Mouse (Mus musculus) intestine, embryonic 15.5 days (tissue): ENCODE data around the gene Gnb5. TPM values are rescaled to one million over a fixed set of nuclear protein-coding genes. Genes with fewer than 3 reads are reported as not detected.
"Not testable (repeated sequence)": the region's sequence is repeated elsewhere in the genome, so short reads cannot be mapped to it uniquely, and the experiment has no call there.

Experiments
- ATAC-seq: fragments of 200-750 bp; cut with Nextera tagmentation; 2 replicates; pipeline ENCODE4 v1.8.0; 2017; ENCODE audit warnings: moderate TSS enrichment, moderate library complexity
- H3K27ac ChIP-seq: fragments of 300-500 bp; sonication (generic); 2 replicates; pipeline ENCODE4 v1.5.1; 2015; ENCODE audit warnings: mild to moderate bottlenecking, inconsistent platforms
- H3K27me3 ChIP-seq: fragments of 300-500 bp; sonication (generic); replicated peaks from 2 replicates; pipeline ENCODE4 v1.6.1; 2015; ENCODE audit warnings: inconsistent platforms
- H3K36me3 ChIP-seq: fragments of 300-500 bp; sonication (generic); 2 replicates; pipeline ENCODE4 v1.6.1; 2015; ENCODE audit warnings: inconsistent platforms
- H3K4me1 ChIP-seq: fragments of 300-500 bp; sonication (generic); replicated peaks from 2 replicates; pipeline ENCODE4 v1.6.1; 2015; ENCODE audit warnings: inconsistent platforms
- H3K4me2 ChIP-seq: fragments of 300-500 bp; sonication (generic); replicated peaks from 2 replicates; pipeline ENCODE4 v1.6.1; 2015; ENCODE audit warnings: mild to moderate bottlenecking, inconsistent platforms
- H3K4me3 ChIP-seq: fragments of 300-500 bp; sonication (generic); replicated peaks from 2 replicates; pipeline ENCODE4 v1.5.1; 2015; ENCODE audit warnings: inconsistent platforms
- H3K9ac ChIP-seq: fragments of 300-500 bp; sonication (generic); 2 replicates; pipeline ENCODE4 v1.6.1; 2015; ENCODE audit warnings: inconsistent platforms
- H3K9me3 ChIP-seq: fragments of 300-500 bp; sonication (generic); 2 replicates; pipeline ENCODE4 v1.6.1; 2016; ENCODE audit warnings: inconsistent platforms
- WGBS: fragments of 180-500 bp; shearing (Covaris S2); methylation state at CpG from one replicate; pipeline ENCODE4 v1.1.7; 2015; 5-methylcytosine and 5-hydroxymethylcytosine counted together
- polyA plus RNA-seq: library from polyadenylated mRNA; unstranded; fragments of >200 nt; fragmentation: Nextera tagmentation; extraction: Ambion mirVana; gene quantifications from 2 replicates; pipeline ENCODE4 v1.2.1, GENCODE M21; 2015

Gene Gnb5
- polyA plus RNA-seq, 1 experiment from 2014 or later, result 20.3 TPM

DNA sequence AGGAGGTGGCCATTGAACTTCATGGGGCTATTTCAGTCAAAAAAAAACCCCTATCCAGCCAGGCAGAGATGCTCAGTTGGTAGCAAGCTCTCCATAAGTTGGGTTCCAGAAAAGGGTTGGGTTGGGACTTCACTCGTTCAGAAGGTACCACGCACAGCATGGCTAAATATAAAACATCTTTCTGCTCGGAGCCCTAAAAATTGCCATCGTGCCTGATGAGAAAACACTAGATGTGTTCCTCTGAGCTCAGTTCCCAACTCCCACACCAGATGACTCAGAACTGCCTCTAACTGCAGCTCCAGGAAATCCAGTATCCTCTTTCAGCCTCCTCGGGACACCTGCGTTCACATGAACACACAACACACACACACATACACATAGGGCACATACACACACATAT is 31.9 kb downstream of the Gnb5 start:
- H3K4me2 ChIP-seq, result no peak overlapping the region
- H3K4me3 ChIP-seq, result no peak overlapping the region
- no peaks in the 10 kb centered on the region for H3K9me3 ChIP-seq
- ATAC-seq, result no peak
- H3K36me3 ChIP-seq, result no peaks in the 10 kb centered on the region
- 93% methylated on average over 6 of the region's 6 CpGs for WGBS
- H3K9ac ChIP-seq, result no peak overlapping the region
- no peaks in the 10 kb centered on the region for H3K4me1 ChIP-seq
- no peaks in the 10 kb centered on the region for H3K27me3 ChIP-seq
- H3K27ac ChIP-seq, result no peak overlapping the region

DNA sequence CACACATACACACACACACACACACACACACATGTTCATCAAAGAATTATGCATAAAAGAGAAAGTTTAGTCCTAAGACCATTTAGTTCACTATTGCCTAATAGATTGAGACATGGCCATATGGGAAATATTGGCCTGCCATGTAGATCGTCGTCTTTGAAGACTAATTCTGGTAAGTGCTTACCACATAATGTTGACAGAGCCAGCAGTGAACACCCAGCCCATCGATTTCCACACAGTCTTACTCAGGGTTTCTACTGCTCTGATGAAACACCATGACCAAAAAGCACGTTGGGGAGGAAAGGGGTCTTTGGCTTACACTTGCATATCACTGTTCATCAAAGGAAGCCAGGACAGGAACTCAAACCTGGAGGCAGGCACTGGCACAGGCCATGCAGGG is 36.3 kb downstream of the Gnb5 start:
- no peaks in the 10 kb centered on the region for H3K9me3 ChIP-seq
- H3K4me1 ChIP-seq, result no peaks in the 10 kb centered on the region
- no peaks in the 10 kb centered on the region for H3K36me3 ChIP-seq
- no peak overlapping the region for H3K4me3 ChIP-seq
- H3K4me2 ChIP-seq, result no peak overlapping the region
- no peaks in the 10 kb centered on the region for H3K27me3 ChIP-seq
- no peak overlapping the region for H3K9ac ChIP-seq
- WGBS, result 92% methylated on average over 4 of the region's 4 CpGs
- H3K27ac ChIP-seq, result no peak overlapping the region
- no peak for ATAC-seq

DNA sequence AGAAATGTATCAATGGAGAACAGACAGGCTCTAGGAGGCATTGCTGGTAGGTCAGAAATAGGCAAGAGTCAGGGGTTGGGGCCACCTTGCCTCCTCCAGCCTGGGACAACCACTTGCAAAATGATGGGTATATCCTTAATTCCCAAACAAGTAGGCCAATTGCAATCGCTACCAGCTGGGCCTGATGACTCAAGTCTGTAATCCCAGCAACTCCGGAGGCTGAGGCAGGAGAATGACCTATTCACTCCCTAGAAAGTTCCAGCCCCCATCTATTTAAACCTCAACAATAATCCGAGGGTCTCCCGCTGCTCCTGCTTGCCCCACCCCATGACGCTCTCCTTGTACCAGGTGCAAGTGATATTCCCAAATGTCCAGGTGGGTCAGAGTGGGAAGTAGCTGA is 41.4 kb downstream of the Gnb5 start, which contains the start of gene Bcl2l10:
Gene Bcl2l10, plus strand, starts transcription at position 301 of the 400 bp plus-strand sequence.
- Histone ChIP-seq H3K4me3 (no peak within 1 kb of the TSS), H3K9ac (no peak within 1 kb of the TSS), H3K4me2 (no peak within 1 kb of the TSS), H3K27ac (no peak within 1 kb of the TSS), H3K27me3 (no peaks in the 10 kb centered on the region), H3K4me1 (no peaks in the 10 kb centered on the region), H3K36me3 (no peaks in the 10 kb centered on the region), H3K9me3 (no peaks in the 10 kb centered on the region)
- WGBS, result 95% methylated on average over 5 of the region's 5 CpGs
- ATAC-seq, result no peak

DNA sequence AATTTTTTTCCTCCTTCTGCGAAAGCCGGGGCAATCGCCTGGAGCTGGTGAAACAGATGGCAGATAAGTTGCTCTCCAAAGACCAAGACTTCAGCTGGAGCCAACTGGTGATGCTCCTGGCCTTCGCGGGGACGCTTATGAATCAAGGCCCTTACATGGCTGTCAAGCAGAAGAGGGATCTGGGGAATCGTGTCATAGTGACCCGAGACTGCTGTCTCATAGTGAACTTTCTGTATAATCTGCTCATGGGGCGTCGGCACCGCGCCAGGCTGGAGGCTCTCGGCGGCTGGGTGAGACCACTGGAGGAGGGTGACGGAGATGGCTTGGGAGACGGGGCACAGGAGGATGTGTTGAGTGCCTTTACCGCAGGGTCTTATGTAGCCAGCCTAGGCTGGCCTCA is 42.0 kb downstream of the Gnb5 start:
- Histone ChIP-seq H3K4me1 (no peaks in the 10 kb centered on the region), H3K9me3 (no peaks in the 10 kb centered on the region), H3K36me3 (no peaks in the 10 kb centered on the region), H3K9ac (no peak overlapping the region), H3K27me3 (no peaks in the 10 kb centered on the region), H3K4me3 (no peak overlapping the region), H3K27ac (no peak overlapping the region), H3K4me2 (no peak overlapping the region)
- ATAC-seq, result no peak
- WGBS, result 93% methylated on average over 17 of the region's 17 CpGs

DNA sequence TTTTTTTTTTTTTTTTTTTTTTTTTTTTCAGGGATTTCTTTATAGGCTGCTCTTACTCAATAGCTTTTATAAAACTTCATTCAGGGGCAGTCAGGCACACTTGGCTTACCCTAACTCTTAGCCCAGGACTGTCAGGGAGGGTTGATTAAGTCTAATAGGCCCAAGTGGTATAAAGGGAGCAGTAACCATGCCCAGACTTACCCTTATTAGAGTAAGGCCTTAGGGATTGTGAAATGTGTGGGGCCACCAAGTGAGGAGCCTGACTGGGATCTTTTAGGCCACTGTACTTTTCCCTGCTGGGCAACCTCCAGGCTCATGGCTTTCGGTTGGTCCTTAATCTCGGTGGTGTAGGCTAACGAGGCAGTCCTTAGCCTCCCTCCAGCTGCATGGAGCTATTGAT is 42.6 kb downstream of the Gnb5 start:
- 84% methylated on average over 3 of the region's 3 CpGs for WGBS
- H3K9ac ChIP-seq, result no peak overlapping the region
- H3K4me1 ChIP-seq, result no peaks in the 10 kb centered on the region
- H3K36me3 ChIP-seq, result no peaks in the 10 kb centered on the region
- no peak overlapping the region for H3K4me3 ChIP-seq
- H3K27ac ChIP-seq, result no peak overlapping the region
- H3K4me2 ChIP-seq, result no peak overlapping the region
- no peak for ATAC-seq
- no peaks in the 10 kb centered on the region for H3K27me3 ChIP-seq
- H3K9me3 ChIP-seq, result no peaks in the 10 kb centered on the region

DNA sequence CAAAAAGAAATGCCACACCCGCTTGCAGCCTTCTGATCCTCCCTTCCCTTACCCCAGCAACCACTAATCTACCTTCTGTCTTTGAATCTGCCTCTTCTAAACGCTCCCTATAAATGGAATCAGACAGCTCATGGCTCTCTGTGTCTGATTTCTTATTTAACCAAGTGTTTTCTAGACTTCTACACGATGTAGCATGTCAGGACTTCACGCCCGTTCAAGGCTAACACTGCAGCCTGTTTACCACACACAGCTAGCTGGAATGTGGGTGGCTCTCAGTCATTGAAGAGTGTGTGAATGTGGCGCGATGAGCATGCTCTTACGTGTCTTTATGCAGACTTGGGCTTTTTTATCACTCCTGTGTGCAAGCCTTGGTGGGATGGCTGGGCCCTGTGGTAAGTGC is 47.0 kb downstream of the Gnb5 start:
- Histone ChIP-seq H3K36me3 (no peaks in the 10 kb centered on the region), H3K9ac (no peak overlapping the region), H3K9me3 (no peaks in the 10 kb centered on the region), H3K4me1 (no peaks in the 10 kb centered on the region), H3K27me3 (no peaks in the 10 kb centered on the region), H3K4me3 (no peak overlapping the region), H3K27ac (no peak overlapping the region), H3K4me2 (no peak overlapping the region)
- 72% methylated on average over 8 of the region's 8 CpGs for WGBS
- no peak for ATAC-seq

DNA sequence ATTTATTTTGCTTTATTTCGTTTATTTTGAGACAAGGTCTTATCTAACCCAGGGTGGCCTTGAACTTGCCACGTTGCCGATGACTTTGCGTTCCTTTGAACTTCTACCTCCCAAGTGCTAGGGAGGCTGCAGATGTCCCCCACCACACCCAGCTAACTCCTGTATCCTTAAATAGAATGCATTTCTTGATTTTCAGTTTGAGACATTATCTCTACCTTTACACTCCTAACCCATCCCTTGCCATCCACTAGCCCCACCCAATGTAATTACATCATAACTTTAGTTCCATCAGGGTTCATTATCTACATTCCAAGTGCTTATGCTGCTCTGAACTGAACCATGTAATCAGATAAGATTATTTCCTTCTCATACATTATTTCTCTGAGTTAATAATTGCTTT is 49.7 kb downstream of the Gnb5 start:
- Histone ChIP-seq H3K9me3 (no peaks in the 10 kb centered on the region), H3K9ac (no peak overlapping the region), H3K4me2 (no peak overlapping the region), H3K27me3 (no peaks in the 10 kb centered on the region), H3K27ac (no peak overlapping the region), H3K4me3 (no peak overlapping the region), H3K36me3 (no peaks in the 10 kb centered on the region), H3K4me1 (no peaks in the 10 kb centered on the region)
- 80% methylated on average over 4 of the region's 4 CpGs for WGBS
- ATAC-seq, result no peak

DNA sequence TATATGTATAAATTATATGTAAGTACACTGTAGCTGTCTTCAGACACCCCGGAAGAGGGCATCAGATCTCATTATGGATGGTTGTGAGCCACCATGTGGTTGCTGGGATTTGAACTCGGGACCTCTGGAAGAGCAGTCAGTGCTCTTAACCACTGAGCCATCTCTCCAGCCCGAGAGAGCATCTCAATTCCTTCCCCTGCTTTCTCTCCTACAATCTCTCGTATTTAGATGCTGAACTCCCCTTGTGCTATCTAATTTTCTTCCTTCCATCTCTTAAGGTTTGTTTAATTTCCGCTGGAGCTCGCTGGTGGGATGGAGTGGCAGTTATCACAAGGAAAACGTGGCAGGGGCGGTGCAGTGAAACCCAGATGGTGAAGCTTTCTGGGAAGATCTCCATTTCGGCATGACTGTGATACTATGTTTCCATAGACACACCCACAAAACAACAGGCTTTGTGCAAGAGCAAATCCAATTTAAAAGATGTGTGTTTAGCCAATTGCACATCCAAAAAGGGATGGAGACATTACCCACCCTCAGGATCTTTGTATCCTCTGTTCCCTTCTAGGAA is 51.1 kb downstream of the Gnb5 start:
- Histone ChIP-seq H3K9ac (no peak overlapping the region), H3K36me3 (no peaks in the 10 kb centered on the region), H3K4me1 (no peaks in the 10 kb centered on the region), H3K27me3 (no peaks in the 10 kb centered on the region), H3K9me3 (no peaks in the 10 kb centered on the region), H3K4me2 (no peak overlapping the region), H3K4me3 (no peak overlapping the region), H3K27ac (no peak overlapping the region)
- ATAC-seq, result no peak
- 75% methylated on average over 9 of the region's 9 CpGs for WGBS

DNA sequence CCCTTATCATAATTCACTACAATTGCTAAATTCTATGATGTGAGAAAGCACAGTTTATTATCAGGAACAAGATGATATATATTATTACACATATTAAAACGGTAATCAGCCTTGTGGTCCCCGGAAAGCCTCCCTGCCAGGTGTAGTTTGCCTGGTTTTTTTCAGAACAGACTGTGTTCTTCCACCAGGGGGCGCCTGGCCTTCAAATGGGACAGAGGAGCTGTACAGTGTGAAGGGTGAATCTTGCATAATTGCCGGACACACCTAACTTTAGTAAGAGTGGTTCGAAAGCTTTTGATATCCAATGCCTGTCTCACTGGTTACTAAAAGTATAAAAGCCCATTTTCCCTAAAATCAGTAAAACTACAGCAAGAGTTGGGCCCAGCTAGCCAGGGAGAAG is 55.6 kb downstream of the Gnb5 start:
- Histone ChIP-seq H3K36me3 (no peaks in the 10 kb centered on the region), H3K4me1 (no peaks in the 10 kb centered on the region), H3K4me3 (no peak overlapping the region), H3K27ac (no peak overlapping the region), H3K9me3 (no peaks in the 10 kb centered on the region), H3K4me2 (no peak overlapping the region), H3K27me3 (no peaks in the 10 kb centered on the region), H3K9ac (no peak overlapping the region)
- 30% methylated on average over 5 of the region's 5 CpGs for WGBS
- peak; percentile 79 for ATAC-seq

DNA sequence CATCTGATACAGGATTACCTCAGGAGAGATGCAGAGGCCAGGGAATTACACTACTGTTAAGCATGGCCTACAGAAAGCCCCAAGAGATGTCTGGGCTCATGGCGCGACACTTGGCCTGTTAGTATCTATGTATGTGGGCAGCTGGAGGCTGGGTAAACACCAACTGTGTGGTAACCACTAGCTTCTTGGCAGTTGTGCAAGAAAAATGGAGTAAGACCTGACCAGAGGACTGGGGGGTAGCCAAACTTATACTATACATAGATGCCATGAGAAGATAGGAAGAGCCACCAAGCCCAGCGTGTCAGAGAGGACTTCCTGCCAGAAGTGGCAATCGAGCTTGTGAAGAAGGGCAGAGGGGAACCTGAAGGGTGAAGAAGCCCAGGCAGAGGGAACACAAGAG is 56.1 kb downstream of the Gnb5 start:
- Histone ChIP-seq H3K4me3 (no peak overlapping the region), H3K4me2 (no peak overlapping the region), H3K9ac (no peak overlapping the region), H3K9me3 (no peaks in the 10 kb centered on the region), H3K27me3 (no peaks in the 10 kb centered on the region), H3K4me1 (no peaks in the 10 kb centered on the region), H3K36me3 (no peaks in the 10 kb centered on the region), H3K27ac (no peak overlapping the region)
- ATAC-seq, result no peak
- WGBS, result 89% methylated on average over 4 of the region's 4 CpGs

DNA sequence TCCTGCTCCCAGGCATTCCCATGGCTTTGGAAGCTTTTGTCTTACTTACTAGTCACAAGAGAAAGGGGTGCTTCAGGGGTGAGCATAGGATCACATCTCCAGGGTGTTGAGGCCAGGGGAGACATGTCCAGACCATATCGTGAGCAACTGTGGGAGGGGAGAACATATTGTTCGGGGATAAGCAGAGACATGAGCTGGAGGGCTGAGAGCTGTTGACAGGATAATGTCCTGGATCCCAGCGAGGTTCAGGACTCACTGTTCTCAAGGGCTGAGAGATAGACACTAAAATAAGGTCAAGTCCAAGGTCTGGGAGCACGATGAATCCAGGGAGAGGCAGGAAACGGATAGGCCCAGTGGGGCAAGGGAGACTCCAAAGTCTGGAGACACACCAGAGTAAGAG is 56.9 kb downstream of the Gnb5 start:
- no peak for ATAC-seq
- WGBS, result 79% methylated on average over 5 of the region's 5 CpGs
- Histone ChIP-seq H3K36me3 (no peaks in the 10 kb centered on the region), H3K9me3 (no peaks in the 10 kb centered on the region), H3K4me2 (no peak overlapping the region), H3K9ac (no peak overlapping the region), H3K27me3 (no peaks in the 10 kb centered on the region), H3K4me3 (no peak overlapping the region), H3K27ac (no peak overlapping the region), H3K4me1 (no peaks in the 10 kb centered on the region)

DNA sequence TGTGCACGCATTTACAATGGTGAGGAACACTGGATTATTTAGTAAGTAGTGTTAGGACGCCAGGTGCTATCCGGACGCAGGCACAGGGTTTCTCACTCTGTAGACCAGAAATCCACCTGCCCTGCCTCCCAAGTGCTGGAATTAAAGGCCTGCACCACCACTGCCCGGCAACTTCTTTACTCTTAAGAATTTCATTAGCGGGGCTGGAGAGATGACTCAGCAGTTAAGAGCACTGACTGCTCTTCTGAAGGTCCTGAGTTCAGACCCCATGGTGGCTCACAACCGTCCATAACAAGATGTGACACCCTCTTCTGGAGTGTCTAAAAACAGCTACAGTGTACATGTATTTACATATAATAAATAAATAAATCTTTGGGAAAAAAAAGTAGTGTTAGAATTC is 57.6 kb downstream of the Gnb5 start:
- 68% methylated on average over 7 of the region's 7 CpGs for WGBS
- not testable (repeated sequence) for H3K9ac ChIP-seq, H3K9me3 ChIP-seq, H3K27me3 ChIP-seq, ATAC-seq, H3K27ac ChIP-seq, H3K4me2 ChIP-seq, H3K36me3 ChIP-seq, H3K4me1 ChIP-seq, H3K4me3 ChIP-seq

DNA sequence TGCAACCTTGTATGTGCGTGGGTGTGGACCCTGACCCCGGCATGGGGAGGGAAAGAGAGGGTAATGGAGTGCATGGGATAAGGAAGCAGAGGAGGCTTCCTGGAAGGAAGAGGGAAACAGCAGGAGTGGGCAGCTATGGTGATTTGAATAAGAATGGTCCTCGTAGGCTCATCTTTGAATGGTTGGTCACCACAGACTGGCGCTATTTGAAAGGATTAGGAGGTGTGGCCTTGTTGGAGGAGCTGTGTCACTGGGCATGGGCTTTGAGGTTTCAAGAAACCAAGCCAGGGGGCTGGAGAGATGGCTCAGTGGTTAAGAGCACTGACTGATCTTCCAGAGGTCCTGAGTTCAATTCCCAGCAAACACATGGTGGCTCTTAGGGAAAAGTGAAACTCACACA is 59.1 kb downstream of the Gnb5 start:
- Histone ChIP-seq H3K9me3 (no peaks in the 10 kb centered on the region), H3K4me1 (no peaks in the 10 kb centered on the region), H3K27me3 (no peaks in the 10 kb centered on the region), H3K27ac (no peak overlapping the region), H3K36me3 (no peaks in the 10 kb centered on the region), H3K4me3 (no peak overlapping the region), H3K9ac (no peak overlapping the region), H3K4me2 (no peak overlapping the region)
- WGBS, result 86% methylated on average over 4 of the region's 4 CpGs
- no peak for ATAC-seq
